Mouse (Mus musculus) kidney, adult 2 months (tissue): ENCODE data around the gene Sema3a.

Source experiments
- CTCF ChIP-seq: fragments of 200-500 bp; conservative IDR thresholded peaks from 2 replicates; pipeline ENCODE4 v1.5.1; 2011; ENCODE audit warnings: low read depth, mild to moderate bottlenecking, control low read depth, low read length, moderate library complexity, mixed read lengths; ENCODE audit not compliant: insufficient read depth, insufficient read length
- POLR2A ChIP-seq: fragments of 200-500 bp; IDR thresholded peaks from one replicate; pipeline ENCODE4 v1.6.1; 2011; ENCODE audit warnings: low read depth, low read length, control low read depth

GRCm38 (mm10) chr5:13622578-13622977 is 497.4 kb downstream of the Sema3a start:
- no peak for TF ChIP-seq CTCF
- TF ChIP-seq POLR2A, result no peak
